Mouse (Mus musculus): ENCODE data around the gene Dazl.

The Dazl gene

GRCm38 (mm10) chr17:50293241-50293731 lies at the start of gene Dazl:
Gene Dazl, minus strand, starts transcription at chr17:50293636.
- no peak for DNase-seq (ENCODE audit: extremely low read depth, insufficient read length, low spot score)

DNA sequence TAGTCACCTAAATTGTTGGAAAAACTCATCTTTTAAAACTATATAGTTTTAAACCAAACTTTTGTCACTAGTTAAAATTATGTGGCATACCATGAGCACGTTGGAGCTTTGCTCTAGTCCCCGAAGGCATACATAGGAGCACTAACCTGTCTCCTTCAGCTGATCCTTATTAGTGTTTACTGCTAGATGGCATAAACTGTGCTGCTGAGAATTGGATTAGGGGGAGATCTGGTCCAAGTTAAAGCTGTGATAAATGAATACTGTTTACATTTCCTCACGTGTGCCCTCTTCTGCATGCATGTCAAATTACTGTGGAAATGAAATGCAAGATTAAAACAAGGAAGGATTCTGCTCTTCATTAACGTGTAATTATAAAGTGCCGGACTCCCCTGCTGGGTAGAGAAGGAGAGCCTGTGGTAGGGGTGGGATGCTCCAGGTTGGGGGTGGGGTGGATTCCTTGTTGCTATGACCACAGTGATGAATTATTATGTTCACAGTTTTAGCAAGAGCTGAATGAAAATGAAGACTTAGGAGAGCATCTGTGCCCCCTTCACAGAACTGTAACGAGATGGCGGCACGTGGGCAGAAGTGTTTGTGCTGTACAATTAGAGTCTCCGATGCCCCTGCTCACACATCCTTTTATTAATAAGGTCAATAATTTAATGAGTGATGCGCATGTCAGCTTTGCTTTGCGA lies 48.6 kb upstream of the Dazl start:
- no peak for DNase-seq (ENCODE audit: extremely low read depth, insufficient read length, low spot score)

DNA sequence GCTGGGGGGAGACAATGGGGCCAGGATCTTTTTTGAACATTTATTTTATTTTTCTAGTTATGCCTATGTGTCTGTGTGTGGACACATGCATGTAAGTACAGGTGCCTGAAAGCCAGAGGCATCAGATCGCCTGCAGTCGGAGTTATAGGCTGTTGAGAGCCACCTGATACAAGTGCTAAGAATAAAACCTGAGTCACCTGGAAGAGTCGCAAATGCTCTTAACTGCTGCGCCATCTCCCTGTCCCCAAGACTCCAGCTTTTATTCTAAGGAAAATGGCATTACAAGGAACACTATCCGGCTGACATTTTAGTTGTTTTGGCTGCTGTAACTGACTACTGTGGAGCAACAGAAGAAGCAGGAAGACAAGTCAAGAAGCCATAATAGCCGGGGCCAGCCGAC lies 45.5 kb upstream of the Dazl start:
- no peak for DNase-seq (ENCODE audit: extremely low read depth, insufficient read length, low spot score)

GRCm38 (mm10) chr17:50335776-50336175 lies 42.3 kb upstream of the Dazl start:
- DNase-seq (ENCODE audit: extremely low read depth, insufficient read length, low spot score) = no peak

- DNase-seq (ENCODE audit: extremely low read depth, insufficient read length, low spot score) = no peak
Observed at GRCm38 (mm10) chr17:50334694-50335093, 41.3 kb upstream of the Dazl start.

- DNase-seq (ENCODE audit: extremely low read depth, insufficient read length, low spot score) = no peak
Observed at GRCm38 (mm10) chr17:50332012-50332300, 38.5 kb upstream of the Dazl start.

- no peak for DNase-seq (ENCODE audit: extremely low read depth, insufficient read length, low spot score)
Observed at GRCm38 (mm10) chr17:50331171-50332011, 38.0 kb upstream of the Dazl start.

DNA sequence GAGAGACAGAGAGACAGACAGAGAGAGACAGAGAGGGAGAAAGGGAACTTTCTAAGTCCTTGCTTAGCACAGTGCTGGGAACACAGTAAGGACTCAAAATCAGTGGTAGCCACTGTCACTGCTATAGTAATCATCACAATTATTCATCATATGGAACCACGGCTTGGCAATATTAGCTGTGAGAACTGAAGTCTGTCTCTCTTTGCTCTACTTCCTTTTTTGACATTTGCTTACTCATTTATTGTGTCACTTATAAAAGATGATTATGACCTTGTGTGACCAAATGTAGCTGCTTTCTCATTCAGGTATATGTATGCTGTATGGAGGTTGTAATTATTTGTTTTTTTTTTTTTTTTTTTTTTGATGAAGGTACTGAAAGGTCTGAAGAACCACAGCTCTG lies 36.8 kb upstream of the Dazl start:
- no peak for DNase-seq (ENCODE audit: extremely low read depth, insufficient read length, low spot score)

DNA sequence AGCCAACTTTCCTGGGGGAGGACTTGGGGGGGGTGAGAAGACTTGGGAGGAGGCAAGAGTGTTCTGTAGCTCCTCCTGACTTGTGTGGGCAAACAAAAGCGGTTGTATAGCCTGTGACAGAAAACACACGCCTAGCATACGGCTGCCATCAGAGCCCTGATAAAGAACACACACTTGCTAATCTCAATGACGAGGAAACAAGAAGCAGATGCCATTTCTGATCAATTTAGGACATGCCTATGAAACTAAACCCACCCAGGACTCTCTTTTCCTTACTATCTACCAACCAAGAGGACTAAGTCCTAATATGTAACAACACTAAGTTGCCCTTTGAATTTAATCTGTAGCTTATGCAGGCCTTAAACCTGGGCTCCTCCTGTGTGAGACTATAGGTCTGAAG lies 31.2 kb upstream of the Dazl start:
- no peak for DNase-seq (ENCODE audit: extremely low read depth, insufficient read length, low spot score)

- no peak for DNase-seq (ENCODE audit: extremely low read depth, insufficient read length, low spot score)
Observed at GRCm38 (mm10) chr17:50318810-50319209, 25.4 kb upstream of the Dazl start.

GRCm38 (mm10) chr17:50316216-50317150 lies 23.0 kb upstream of the Dazl start:
- DNase-seq (ENCODE audit: extremely low read depth, insufficient read length, low spot score) = no peak

DNA sequence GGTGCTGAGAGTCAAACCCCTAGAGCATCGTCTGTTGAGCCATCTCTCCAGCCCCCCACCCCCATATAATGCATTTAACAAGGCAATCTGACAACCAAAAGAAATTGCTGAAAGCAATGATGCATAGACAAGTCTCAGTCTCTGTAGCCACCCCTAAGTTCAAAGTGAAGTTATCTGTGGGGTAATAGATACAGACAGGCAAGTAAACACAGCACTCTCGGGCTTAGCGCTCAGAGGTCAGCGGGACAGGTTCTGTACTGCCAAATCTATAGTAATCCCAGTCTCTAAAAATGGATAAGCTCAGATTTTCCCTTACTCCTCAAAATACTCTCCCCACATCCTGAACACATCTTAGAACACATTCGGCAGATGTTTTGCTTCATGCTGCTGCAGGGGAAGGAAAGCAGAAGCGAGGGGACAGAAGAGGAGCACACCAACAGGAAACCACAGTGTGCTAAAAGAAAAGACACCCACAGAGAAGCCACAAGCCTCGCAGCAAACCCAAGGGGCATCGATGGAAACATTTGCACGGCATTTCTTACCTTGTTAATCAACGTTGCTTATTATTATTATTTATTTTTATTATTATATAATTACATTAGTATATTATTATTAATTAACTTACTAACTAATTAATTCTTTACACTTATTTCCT lies 16.8 kb upstream of the Dazl start:
- no peak for DNase-seq (ENCODE audit: extremely low read depth, insufficient read length, low spot score)

DNA sequence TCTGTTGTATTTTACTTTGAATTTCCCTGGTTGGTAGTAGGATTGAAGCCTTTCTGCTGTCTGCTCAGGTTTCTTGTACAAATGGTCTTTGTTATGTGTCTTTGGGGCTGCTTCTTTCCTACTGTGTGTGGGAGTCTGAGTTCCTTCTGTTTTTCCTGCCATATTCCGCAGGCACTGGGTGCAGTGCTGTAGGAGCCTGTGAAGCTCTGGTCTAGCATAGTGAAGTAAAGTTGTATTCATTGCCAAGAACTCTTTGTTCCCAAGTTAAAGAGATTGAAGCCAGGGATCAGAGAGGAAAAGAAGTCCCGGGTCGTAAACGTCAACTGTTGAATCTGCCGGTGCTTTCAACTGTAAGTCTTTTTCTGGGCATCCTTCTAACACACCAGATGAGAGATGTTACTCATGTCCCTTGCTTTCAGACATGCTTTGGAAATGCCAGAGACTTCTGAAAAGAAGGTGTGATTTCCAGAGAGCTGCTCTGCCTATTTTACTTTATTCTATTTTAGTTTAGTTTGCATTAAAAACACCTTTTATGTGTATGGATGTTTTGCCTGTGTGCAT lies 16.2 kb upstream of the Dazl start:
- no peak for DNase-seq (ENCODE audit: extremely low read depth, insufficient read length, low spot score)

DNA sequence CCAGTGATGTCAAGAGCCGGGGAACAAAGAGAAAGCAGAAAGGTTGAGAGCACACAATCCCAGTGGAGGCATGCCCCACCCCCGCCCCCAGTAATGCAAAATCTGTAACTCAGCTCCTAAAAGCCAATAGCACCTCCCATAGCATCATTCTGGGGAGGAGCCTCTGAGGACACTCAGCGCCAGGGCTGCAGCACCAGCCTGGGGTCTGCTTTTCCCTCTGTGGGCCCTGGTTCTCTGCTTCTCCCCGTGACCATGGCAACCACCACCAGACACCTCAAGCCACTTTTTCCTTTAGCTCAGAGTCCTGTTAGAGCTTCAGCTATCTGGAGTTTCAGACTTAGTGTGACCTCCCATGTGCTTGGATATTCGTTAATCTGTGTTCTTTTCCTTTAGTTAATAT lies 15.4 kb upstream of the Dazl start:
- DNase-seq (ENCODE audit: extremely low read depth, insufficient read length, low spot score) = no peak

DNA sequence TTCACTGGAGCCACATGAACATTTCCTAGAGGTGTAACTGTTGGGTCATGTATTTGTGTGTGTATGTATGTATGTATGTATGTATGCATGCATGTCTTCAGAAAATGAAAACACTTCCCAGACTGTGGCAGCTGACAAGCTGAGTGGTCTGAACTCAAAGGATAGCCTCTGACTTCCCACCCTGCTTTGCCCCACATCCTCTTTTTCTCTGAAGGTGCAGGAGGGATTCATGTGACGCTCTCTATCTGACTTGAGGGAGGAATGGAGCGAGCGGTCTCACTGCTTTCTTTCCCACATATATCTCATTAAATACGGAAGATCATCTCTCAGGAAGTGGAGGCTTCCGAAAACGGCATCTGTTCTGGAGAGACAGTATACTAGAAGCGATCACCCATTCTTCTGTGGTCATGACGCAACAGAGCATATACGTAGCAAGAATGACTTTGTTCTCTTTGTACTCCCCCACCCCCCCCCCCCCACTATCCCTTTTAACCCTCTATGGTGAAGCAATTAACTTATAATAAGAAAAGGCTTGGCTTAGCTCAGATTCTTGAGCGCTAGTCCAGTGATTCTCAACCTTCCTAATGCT lies 14.7 kb upstream of the Dazl start:
- no peak for DNase-seq (ENCODE audit: extremely low read depth, insufficient read length, low spot score)

GRCm38 (mm10) chr17:50302867-50303266 lies 9.4 kb upstream of the Dazl start:
- DNase-seq (ENCODE audit: extremely low read depth, insufficient read length, low spot score) = no peak

- no peak for DNase-seq (ENCODE audit: extremely low read depth, insufficient read length, low spot score)
Observed at GRCm38 (mm10) chr17:50300171-50300841, 6.9 kb upstream of the Dazl start.

DNA sequence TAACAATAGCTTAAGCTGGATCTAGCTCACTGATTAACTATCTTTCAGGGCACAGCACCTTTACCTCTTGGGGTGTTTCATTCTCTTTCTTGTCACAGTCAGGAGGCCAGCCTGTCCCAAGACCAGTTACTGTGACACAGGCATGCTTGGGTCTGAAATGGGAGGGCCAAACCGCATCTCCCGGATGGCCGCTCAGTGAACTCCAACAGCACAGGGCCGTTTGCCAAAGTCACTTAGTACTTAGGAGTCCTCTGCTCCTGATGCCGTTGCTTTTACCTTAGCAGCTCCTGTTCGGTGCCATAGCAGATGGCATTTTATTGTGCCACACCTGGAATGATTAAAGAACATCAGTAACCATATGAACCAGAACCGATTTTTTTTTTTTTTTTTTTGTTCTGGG lies 5.4 kb upstream of the Dazl start:
- no peak for DNase-seq (ENCODE audit: extremely low read depth, insufficient read length, low spot score)

- DNase-seq (ENCODE audit: extremely low read depth, insufficient read length, low spot score) = no peak
Observed at GRCm38 (mm10) chr17:50294726-50295125, 1.3 kb upstream of the Dazl start.
